Mouse (Mus musculus): ENCODE results near the gene Phb.

GRCm38 (mm10) chr11:95621010-95621409 is 45.7 kb upstream of the Phb start:
- no peak for TF ChIP-seq POLR2A (IDR thresholded peaks at IDR 0.05; ENCODE audit: insufficient read depth, low read depth, low read length)
- TF ChIP-seq CTCF (IDR thresholded peaks at IDR 0.05) = no peak
